Mouse (Mus musculus): ENCODE measurements at regions not wholly inside any gene's neighbourhood (a gene's known extent, or its start where the extent isn't known, plus 50 kb on each side); places are given as distances from the start of the nearest gene placed in this dataset.

DNA sequence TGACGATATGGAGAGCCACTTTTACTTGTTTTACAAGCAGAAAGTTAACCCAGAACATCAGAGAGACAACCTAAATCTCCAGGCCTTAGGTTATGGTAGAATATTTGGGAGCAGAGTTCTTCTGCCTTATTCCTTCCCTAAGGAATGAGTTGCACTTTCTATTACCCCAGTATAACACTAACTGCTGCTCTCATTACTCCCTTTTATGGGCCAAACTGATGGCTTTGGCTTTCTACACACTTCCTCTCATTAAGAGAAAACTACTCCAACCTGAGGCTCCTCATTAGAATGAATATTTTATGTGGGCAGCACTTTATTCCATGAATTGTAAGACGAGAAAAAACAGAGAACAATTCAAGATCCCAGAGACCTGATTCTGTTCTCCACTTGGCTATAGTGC, 289.0 kb upstream of the Tnc start:
- no peak for DNase-seq (ENCODE audit: low spot score)

DNA sequence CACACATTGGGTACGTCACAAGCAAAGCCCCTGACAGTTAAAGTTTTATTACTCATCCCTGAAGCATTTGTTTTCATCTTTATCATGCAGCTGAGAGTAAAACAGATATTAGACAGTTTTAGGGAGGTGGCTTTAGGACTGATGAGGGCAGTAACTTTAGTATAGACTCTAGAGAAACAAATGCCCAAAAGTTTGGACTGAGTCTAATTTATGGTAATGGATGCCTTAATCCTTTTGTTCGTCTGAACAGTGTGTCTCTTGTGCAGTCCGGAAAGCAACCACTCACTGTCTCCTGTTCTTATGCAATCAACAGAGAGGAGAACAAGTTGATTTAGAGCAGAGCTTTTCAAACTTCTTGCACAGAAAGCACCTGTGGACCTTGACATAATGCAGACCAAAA, 283.4 kb upstream of the Tnc start:
- no peak for DNase-seq (ENCODE audit: low spot score)

DNA sequence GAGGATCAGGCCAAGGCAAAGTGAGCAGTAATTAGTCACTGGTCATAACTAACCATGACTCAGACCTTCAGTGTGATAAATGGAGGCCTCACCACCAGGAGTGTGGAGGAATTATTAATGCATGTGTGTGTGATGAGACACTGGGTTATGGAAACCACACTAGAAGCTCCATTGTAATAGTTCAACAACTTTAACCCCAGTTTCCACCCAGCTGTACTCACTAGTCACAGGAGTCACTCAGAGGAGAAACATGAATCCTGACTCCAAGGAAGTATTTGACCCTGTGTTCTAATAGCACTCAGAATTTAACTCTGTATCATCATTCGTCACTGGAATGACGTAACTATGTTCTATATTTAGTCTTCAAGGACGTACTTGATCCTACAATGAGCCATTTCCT, 277.6 kb upstream of the Tnc start:
- DNase-seq (ENCODE audit: low spot score), result no peak

DNA sequence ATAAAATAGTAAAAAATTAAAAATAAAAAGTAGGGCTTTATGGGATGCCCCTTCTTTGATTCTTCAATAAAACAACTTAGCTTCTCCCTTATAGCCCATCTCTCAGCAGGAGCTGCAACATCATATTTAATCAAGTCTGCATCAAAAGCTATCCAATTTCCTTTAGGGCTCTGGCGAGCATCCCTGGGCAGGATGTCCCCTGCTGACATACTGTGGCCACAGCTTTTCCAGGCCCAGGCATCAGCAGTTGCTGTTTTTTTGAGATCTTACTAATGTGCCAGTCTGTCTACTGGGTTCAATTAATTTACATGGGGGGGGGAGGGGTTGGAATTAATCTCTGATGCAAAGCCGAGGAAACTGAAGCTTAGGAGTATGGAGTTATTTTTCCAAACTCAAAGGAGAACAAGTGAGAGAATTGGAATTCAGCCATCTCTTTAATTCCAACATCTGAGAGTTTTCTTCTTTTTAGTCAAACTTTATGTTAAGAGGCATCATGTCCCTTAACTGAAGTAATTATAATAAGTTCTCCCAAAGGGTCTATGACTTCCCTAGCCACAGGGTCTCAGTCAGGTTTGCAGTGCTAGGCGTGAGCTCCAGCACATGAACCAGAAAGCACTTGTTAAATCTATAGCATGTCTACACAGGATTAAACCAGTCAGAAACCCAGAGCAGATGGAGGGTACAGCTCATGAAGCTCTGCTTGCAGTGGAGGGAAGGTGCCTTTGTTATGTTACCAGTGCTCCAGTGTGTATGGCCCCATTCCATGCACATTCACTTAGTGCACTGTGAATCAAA, 269.9 kb upstream of the Tnc start:
- no peak for DNase-seq (ENCODE audit: low spot score)

DNA sequence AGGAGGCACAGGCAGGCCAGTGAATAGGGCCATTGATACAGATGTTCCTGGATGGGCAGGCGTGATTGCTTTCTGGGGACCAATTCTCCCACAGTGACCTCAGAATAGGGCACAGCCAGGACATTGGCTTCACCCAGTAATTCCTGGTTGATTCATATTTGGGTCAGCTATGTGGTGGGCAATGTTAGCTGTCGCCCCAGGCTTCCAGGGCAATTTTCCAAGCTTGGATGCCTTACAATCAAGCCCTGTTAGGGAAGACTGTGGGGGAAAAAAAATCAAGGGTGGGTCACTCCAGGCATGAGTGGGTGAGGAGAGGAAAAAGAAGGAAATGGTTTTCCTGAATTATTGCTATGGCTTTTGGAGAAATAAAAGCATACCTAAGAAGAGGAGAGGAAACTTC, 250.1 kb upstream of the Tnc start:
- no peak for DNase-seq (ENCODE audit: low spot score)

DNA sequence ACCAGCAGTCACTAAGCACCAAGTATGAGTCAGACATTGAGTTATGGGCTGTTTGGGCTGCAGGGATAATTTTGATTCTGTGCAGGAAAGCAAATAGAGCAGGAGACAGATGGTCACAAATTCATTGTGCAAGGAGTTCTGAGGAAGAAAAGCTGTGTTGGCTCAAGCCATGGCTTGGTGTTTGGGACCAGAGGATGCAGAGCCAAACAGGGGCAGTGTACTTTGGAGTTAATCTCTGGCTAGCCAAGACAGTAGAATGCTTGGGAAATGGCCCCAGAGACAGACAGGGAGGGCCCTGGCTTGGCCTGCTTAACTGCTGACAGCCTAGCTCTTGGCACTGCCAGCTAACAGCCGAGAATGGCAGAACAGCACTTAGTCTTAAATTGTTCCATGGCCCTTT, 235.7 kb upstream of the Tnc start:
- DNase-seq (ENCODE audit: low spot score), result no peak

DNA sequence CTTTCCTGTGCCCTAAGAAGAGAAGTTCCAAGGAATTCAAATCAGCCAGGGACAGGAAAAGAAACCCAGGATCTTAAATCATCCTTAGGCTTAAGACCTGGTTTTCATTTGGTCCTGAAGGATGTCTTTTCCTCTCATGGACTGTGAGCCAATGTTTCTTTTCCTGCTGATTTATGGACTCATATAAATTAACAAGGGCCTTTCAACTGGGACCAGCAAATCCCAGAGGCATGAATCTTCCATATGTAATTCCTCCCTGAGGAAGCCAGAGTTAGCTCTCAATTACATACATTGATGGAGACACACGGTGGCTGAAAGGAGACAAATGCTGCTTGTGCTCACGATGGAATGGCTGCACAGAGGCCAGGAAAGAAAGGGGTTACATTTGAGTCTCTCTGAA, 230.2 kb upstream of the Tnc start:
- no peak for DNase-seq (ENCODE audit: low spot score)

DNA sequence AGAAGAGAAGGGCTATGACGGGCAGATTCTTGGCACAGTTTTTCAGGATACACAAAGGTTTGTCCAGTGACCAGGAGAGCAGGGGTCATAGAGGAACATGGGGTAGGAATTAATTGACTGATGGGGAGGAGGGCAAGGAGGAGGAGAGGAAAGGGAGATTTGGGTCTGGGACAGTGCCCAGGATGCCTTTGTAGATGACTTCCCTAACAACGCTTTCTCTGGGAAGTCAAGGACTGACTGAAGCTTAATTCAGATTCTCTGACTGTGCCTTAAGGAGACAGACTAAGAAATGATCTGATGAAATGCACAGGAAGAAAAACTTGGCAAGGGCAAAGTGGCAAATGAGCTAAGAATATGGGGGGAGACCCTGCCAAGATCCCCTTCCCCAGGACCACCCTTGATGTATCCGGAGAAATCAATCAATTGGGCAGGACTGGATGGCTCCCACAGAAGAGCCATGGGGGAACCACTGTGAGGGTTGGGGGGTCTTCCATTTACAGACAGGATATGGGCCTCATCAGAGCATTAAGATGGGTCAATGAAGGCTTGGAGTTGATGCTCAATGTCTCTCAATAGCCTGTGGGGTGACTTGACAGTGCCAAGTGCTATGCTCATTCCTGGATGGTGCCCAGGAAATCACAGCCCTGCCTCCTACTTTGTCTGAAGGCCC, 227.6 kb upstream of the Tnc start:
- no peak for DNase-seq (ENCODE audit: low spot score)

DNA sequence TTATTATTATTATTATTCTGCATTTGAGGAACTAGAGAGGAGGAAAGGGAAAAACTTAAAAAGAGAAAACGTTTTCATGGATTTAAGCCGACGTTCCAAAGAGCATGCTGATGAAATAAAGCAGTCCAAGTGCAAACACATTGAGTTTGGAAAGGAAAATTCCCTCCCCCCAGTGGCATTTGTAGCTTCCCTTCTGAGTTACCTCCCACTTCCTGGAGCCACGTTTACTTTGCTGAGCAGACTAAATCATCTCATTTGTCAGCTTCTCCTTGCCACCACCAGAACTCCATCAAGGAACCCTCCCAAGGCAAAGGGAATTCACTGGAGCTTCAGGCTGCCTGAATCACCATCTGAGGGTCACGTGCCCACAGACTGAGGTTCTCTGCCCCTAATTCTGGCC, 223.0 kb upstream of the Tnc start:
- no peak for DNase-seq (ENCODE audit: low spot score)

DNA sequence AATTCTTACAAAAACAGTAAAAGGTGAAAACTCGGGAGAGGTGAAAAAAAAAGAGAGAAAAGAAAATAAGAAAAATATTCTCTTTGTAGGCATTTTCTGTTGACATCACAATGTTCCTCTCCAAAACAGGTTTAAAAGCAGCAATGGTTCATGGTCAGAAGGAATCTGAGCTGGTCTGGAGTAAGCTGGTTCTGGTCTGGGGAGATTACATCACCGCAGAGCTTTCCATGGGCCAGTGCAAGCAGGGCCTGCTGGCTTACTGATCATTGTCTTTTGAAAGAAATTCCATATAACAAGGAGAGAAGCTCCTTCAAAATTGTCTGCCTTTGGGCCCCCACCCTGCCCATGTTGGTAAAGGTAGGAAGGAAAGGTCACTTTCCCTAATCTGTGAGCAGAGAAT, 222.3 kb upstream of the Tnc start:
- DNase-seq (ENCODE audit: low spot score), result no peak

DNA sequence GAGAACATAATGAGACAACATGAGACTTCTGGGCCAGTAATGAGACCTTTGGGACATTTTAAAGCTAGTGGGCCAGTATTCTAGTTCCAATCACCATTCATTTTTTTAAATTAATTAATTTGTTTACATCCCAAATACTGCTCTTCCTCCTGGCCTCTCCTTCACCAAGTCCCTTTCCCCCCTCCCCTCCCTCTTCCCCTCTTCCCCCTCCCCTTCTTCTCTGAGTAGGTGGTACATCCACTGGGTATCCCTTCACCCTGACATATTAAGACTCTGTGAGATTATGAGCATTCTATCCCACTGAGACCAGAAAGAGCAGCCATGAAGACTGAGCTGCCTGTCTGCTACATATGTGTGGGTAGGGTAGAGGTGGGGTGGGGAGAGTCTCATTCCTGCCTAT, 213.7 kb upstream of the Tnc start:
- no peak for DNase-seq (ENCODE audit: low spot score)

DNA sequence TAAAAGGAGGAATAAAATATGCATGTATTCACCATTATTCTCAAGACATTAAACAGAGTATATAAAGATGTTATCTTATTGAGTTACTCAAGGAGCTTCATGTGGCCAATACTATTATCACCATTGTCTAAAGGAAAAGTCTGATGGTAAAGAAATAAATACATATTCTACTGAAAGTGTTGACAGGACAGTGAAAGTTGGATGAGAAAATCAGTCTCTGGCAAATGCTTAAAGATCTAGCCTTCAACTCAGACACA, 213.3 kb upstream of the Tnc start:
- DNase-seq (ENCODE audit: low spot score), result no peak

DNA sequence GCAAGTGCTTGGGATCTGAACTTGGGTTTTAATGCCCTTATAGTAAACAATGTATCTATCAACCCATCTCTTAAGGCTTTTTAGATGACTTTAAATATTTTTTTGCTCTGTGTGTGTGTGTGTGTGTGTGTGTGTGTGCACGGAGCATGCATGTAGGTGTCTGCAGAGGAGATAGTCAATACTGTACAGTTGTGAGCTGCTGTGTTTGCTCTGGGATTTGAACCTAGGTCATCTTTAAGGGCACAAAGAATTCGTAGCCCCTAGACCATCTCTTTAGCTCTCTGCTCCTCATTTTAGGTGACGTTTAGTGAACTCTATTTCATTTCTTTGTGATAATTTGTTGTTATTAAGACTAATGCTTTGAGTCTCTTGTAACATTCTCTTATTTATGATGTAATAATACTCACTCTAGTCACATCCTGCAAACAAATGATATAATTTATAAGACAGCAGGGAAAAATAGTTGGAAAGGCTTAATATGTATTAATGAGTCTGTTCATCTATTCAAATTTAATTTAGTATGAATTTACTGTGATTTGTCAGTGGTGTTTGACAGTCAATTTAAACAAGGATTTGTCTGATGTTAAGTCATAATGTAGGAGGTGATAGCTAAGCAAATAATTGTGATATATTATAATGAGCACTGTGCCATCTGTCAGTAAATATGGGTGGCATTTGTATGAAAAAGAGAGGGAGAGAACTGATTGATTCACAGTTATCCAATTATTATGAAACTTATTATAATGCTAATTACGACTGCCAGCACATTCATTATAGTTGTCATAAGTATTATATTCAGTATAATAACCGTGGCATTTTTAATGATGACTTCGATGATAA, 212.8 kb upstream of the Tnc start:
- DNase-seq (ENCODE audit: low spot score), result no peak

DNA sequence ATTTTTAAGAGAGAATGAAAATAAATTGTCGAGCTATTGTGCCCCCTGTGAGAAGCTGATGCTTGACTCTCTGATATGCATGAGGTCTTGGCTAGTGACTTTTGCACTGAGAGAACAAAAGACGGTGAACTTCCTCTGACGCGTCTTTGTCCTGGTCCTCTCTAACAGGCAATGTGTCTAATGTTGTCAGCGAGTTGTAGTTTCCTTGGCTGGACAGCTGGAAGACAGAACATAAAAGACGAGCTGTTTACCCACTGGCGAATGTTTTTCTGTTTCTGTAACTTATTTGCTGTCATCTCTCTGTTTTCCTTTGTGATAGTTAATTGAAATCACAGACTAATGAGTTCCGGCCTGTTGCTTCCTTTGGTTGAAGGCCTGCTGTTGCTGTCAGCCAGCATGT, 208.4 kb upstream of the Tnc start:
- DNase-seq (ENCODE audit: low spot score), result no peak

DNA sequence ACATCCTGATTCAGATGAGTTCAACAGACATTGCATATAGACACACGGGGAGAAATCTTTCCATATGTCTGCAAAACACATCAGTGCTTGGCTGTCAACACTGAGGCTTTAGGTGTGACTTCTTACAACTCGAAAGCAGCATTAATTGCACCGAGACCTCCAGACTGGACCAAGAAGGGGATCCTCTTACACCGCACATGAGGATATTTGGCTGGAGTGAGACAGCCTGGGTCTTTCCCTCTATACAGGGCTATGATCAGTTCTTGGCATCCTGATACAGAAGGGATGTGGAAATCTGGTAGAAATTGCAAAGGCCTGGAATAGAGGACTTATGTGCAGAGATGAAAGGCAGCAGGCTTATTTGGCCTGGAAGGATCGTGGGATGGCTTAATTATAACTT, 203.9 kb upstream of the Tnc start:
- DNase-seq (ENCODE audit: low spot score), result no peak

DNA sequence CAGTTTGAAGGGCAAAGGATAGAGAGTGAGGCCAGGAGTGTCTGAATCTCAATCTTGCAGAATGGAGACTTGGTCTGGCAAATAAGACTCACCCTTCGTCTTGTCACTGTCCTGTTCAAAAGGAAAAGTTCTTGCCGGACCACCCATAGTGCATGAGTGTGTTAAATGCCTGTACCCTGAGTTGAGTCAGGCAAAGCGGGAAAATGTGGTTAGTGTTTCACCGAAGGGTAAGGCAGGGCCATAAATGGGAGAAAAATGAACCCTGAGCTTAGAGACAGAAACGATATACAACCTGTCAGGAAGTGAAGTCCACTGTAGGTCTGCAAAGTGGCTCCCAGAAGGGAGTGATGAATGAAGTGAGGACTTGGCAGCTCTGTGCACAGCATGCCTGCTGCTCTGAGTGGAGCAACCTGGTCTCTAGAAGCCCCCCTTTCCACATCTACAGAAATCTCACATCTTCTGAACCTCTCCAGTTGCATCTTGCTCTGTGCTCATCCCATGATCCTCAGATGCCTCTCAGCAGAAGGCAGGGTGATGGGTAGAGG, 191.5 kb upstream of the Tnc start:
- DNase-seq (ENCODE audit: low spot score), result no peak

DNA sequence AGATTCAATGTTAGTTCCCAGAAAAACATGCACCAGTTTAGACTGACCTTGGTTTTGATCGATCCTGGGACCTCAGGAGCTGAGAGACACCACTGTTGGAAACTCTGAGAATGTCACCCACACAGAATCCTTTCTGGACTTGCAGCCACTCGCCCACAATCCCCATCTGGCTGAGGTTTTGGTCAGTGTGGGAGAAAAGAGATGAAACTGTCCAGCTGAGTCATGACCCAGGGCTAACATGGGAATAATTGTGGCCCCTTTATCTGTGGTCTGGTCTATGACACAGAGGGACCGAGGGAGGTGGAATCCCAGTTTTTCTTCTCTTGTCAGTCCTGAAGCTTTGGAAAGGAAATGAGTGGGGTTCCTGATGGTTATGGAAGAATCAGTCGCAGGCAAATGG, 188.7 kb upstream of the Tnc start:
- no peak for DNase-seq (ENCODE audit: low spot score)

DNA sequence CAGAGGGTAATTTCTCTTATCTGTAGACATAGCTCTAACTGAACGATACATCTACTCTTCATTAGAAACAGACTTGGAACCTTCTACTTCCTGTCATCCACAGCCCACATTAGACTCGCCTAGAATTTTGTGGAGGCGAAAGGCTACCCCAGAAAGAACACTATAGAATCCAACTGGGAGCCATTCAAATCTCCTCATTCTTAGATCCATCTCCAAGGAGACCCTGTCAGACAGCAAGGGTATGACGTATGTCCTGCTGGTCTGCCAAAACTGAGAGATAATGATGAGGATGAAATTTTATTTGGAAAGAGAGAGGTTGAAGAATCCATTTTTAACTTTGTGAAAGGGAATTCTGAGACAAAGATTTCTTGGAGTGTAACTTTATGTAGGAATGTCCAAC, 185.3 kb upstream of the Tnc start:
- DNase-seq (ENCODE audit: low spot score), result no peak

DNA sequence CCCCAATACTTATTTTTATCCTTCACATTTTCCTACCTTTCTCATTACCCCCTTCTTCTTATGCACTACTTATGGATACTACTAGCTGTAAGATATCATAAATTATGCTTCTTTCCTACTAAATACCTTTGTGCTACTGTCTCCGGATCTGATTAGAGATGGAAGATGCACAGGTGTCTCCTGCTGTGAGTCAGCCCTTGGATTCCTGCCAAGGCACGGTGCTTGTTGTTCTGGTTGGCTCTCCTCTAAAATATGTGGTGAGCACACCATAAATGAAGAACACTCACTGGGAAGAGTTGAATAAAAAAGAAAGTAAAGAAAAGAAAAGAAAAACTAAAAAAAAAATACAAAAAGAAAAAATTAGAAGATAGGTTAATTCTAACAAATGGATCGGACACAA, 181.5 kb upstream of the Tnc start:
- no peak for DNase-seq (ENCODE audit: low spot score)

DNA sequence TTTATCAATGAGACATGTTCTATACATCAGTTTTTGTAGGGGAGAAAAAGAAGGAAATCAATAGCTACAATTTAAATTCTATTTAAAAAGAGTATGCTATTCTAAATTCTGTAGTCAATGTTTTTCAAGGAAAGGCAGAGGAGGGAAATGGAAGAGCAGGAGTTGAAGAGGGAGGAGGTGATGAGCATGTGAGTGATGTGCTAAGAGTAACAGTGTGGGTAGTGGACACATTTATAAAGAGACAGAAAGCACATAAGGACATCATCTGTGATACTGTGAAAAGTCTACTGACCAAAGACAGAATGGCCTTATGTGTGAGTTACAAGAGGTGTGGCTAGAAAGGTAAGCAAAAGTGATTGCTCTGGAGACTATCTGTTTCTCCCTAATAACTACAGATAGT, 179.8 kb upstream of the Tnc start:
- no peak for DNase-seq (ENCODE audit: low spot score)

DNA sequence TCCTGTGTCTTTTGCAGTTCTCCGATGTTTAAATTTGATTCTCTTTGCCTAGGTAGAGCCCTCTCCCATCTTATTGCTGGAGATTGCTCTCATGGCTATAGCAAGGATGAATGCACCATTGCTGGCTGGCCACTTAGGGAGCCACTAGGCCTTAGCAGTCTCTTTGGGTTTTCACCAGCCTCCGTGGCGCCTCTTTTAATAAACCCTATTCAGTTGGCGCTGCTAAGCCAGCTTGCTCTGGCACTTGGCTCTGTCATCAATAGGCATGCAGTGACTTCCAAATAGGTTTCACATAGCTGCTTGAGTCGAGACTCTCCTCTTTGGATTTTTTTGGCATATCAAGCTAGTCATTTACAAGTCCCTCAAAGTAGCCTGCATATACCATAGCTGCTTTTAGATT, 178.1 kb upstream of the Tnc start:
- DNase-seq (ENCODE audit: low spot score), result no peak

DNA sequence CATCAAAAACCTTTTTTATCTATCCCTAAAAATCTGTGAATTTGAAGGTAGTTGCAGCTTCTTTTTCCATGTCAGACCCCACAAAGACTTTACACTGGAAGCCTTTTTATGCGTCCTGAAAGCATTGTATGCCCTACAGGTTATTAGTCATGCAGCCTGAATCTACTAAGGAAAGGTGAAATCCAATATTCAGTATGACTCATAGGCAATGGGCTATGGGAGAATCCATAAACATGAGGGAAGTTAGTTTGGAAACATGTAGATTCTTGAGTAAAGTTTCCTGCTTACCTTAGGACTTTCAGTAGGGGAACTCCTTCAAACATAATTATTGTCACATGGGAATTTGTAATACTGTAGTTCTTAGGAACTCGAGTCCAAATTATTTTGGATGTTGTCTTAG, 173.0 kb upstream of the Tnc start:
- DNase-seq (ENCODE audit: low spot score), result no peak

All from urinary bladder, postnatal 14 days (tissue).